Comparison of ENCODE assay signal across 12 mouse cellular contexts in the genomic region with DNA sequence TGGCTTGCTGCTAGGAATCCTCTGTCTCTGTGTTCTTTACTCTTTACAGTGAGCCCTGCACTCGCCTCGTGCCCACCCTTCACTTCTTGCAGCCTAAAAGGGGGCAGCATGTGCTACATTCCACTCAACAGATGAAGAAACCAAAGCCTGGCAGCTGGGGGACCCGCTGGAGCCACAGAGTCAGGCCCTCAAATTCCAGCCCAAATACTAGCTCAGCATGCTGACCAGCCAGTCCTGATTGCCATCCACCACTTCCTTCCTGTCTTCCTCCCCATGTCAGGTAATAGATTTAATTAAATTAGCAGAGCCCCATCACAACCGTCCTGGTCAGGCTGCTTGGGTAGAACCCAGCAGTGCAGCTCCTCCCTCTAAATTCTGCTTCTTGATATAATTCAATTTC. TPM values are rescaled to one million over a fixed set of nuclear protein-coding genes. Genes with fewer than 3 reads are reported as not detected.
DNase-seq lines count a peak whose midpoint lies in the region; ATAC-seq lines count a peak whose summit lies in the region.
"Had no signal": no experiment of that assay in that cellular context is flagged by ENCODE, and none has a peak within 500 bp of the region (broad histone marks: within the 10 kb centered on the region; RNA-seq: fewer than 3 reads in every experiment).

No protein-coding gene starts in this region.

- WGBS in forebrain, embryonic 10.5 days = 16% methylated on average over 4 of the region's 4 CpGs
- 22% methylated on average over 4 of the region's 4 CpGs for WGBS in forebrain, embryonic 13.5 days
- 31% methylated on average over 4 of the region's 4 CpGs for WGBS in kidney, embryonic 15.5 days
- WGBS in embryonic facial prominence, embryonic 14.5 days = 24% methylated on average over 4 of the region's 4 CpGs
- WGBS in midbrain, embryonic 15.5 days = 26% methylated on average over 4 of the region's 4 CpGs

- H3K27ac ChIP-seq in forebrain, embryonic 10.5 days = peak overlapping the region; percentile 99
- no peak overlapping the region for H3K27ac ChIP-seq in forebrain, embryonic 13.5 days
- H3K27ac ChIP-seq in kidney, embryonic 15.5 days = peak overlapping the region; percentile 70
- peak overlapping the region; percentile 10; the same call in 1 of the 2 replicates for H3K27ac ChIP-seq in embryonic facial prominence, embryonic 14.5 days (replicated peaks; ENCODE audit: low read depth, low read length)
- H3K27ac ChIP-seq in midbrain, embryonic 15.5 days = 0 out of 2 replicates have a peak overlapping the region, but pooled peaks have one; percentile 7

- peak overlapping the region; percentile 13; the same call in 1 of the 2 replicates for H3K4me3 ChIP-seq in forebrain, embryonic 10.5 days
- no peak overlapping the region for H3K4me3 ChIP-seq in forebrain, embryonic 13.5 days
- H3K4me3 ChIP-seq in kidney, embryonic 15.5 days (replicated peaks) = no peak overlapping the region
- no peak overlapping the region for H3K4me3 ChIP-seq in embryonic facial prominence, embryonic 14.5 days (ENCODE audit: low read depth, low read length)
- H3K4me3 ChIP-seq in midbrain, embryonic 15.5 days = no peak overlapping the region
- H3K4me3 ChIP-seq: limb, embryonic 15.5 days had no signal

- H3K9ac ChIP-seq in forebrain, embryonic 13.5 days = no peak overlapping the region
- no peak overlapping the region for H3K9ac ChIP-seq in kidney, embryonic 15.5 days
- H3K9ac ChIP-seq in embryonic facial prominence, embryonic 14.5 days (ENCODE audit: low read depth, low read length) = no peak overlapping the region
- H3K9ac ChIP-seq in midbrain, embryonic 15.5 days = no peak overlapping the region
- H3K9ac ChIP-seq: limb, embryonic 15.5 days had no signal

- no peak overlapping the region for H3K4me2 ChIP-seq in forebrain, embryonic 13.5 days
- H3K4me2 ChIP-seq in kidney, embryonic 15.5 days = no peak overlapping the region
- no peak overlapping the region; the same call in 1 of the 2 replicates for H3K4me2 ChIP-seq in embryonic facial prominence, embryonic 14.5 days (ENCODE audit: low read depth, low read length)
- no peak overlapping the region for H3K4me2 ChIP-seq in midbrain, embryonic 15.5 days
- H3K4me2 ChIP-seq: limb, embryonic 15.5 days had no signal

- peaks cover 88% of the 10 kb centered on the region for H3K4me1 ChIP-seq in forebrain, embryonic 10.5 days
- H3K4me1 ChIP-seq in forebrain, embryonic 13.5 days = peaks cover 61% of the 10 kb centered on the region
- peaks cover 71% of the 10 kb centered on the region for H3K4me1 ChIP-seq in kidney, embryonic 15.5 days
- peaks cover 55% of the 10 kb centered on the region for H3K4me1 ChIP-seq in embryonic facial prominence, embryonic 14.5 days (ENCODE audit: control insufficient read depth, insufficient read depth, low read length)
- peaks cover 71% of the 10 kb centered on the region for H3K4me1 ChIP-seq in midbrain, embryonic 15.5 days

- H3K9me3 ChIP-seq in forebrain, embryonic 10.5 days = no peaks in the 10 kb centered on the region
- H3K9me3 ChIP-seq in forebrain, embryonic 13.5 days (replicated peaks) = no peaks in the 10 kb centered on the region
- no peaks in the 10 kb centered on the region for H3K9me3 ChIP-seq in kidney, embryonic 15.5 days (replicated peaks)
- no peaks in the 10 kb centered on the region for H3K9me3 ChIP-seq in embryonic facial prominence, embryonic 14.5 days (ENCODE audit: control insufficient read depth, low read length)
- H3K9me3 ChIP-seq in midbrain, embryonic 15.5 days = no peaks in the 10 kb centered on the region
- H3K9me3 ChIP-seq: limb, embryonic 15.5 days had no signal

- DNase-seq in forebrain, embryonic 10.5 days (ENCODE audit: extremely low spot score, low spot score) = peak; percentile 28
- DNase-seq in kidney, adult 18-20 months = no peak
- DNase-seq in embryonic facial prominence, embryonic 14.5 days (ENCODE audit: low spot score) = no peak
- DNase-seq in layer of hippocampus, postnatal 36 days = no peak
- DNase-seq: cerebellum, adult 11-12 months; right cerebral cortex, adult 18-20 months had no signal

- H3K27me3 ChIP-seq in forebrain, embryonic 10.5 days (ENCODE audit: poor library complexity, severe bottlenecking) = no peaks in the 10 kb centered on the region
- no peaks in the 10 kb centered on the region for H3K27me3 ChIP-seq in forebrain, embryonic 13.5 days
- H3K27me3 ChIP-seq in kidney, embryonic 15.5 days = peaks cover 19% of the 10 kb centered on the region; the same call in 1 of the 2 replicates
- H3K27me3 ChIP-seq in embryonic facial prominence, embryonic 14.5 days (replicated peaks; ENCODE audit: control insufficient read depth, insufficient read depth, low read length) = peaks cover 20% of the 10 kb centered on the region
- H3K27me3 ChIP-seq in midbrain, embryonic 15.5 days (replicated peaks) = no peaks in the 10 kb centered on the region

- 0 out of 2 replicates have a peak, but pooled peaks cover 4% of the 10 kb centered on the region for H3K36me3 ChIP-seq in forebrain, embryonic 10.5 days (replicated peaks)
- H3K36me3 ChIP-seq in forebrain, embryonic 13.5 days (ENCODE audit: poor library complexity, severe bottlenecking) = no peaks in the 10 kb centered on the region
- H3K36me3 ChIP-seq in kidney, embryonic 15.5 days = no peaks in the 10 kb centered on the region
- H3K36me3 ChIP-seq in embryonic facial prominence, embryonic 14.5 days (ENCODE audit: control insufficient read depth, insufficient read depth, low read length) = no peaks in the 10 kb centered on the region
- H3K36me3 ChIP-seq in midbrain, embryonic 15.5 days (replicated peaks) = no peaks in the 10 kb centered on the region
- H3K36me3 ChIP-seq: limb, embryonic 15.5 days had no signal

- no peak for ATAC-seq in forebrain, embryonic 13.5 days
- ATAC-seq in kidney, embryonic 15.5 days (replicated peaks; ENCODE audit: low FRiP score) = no peak
- no peak for ATAC-seq in embryonic facial prominence, embryonic 14.5 days (ENCODE audit: low read depth)
- ATAC-seq in midbrain, embryonic 15.5 days (replicated peaks) = no peak
- no peak for ATAC-seq in erythroblast, adult 5-6 weeks (replicated peaks; ENCODE audit: low FRiP score, poor library complexity, severe bottlenecking)
- ATAC-seq: intestine, embryonic 16.5 days had no signal

RNA-seq across cellular contexts. Expression of a gene that starts 5.1 kb away (rescaled TPM):
- 35.3 and 36.8 TPM in 2 replicates for polyA plus RNA-seq in forebrain, embryonic 10.5 days (2016; fragmentation: Nextera tagmentation; extraction: Ambion mirVana)
- 18.7 and 23.4 TPM in 2 replicates for polyA plus RNA-seq in forebrain, embryonic 13.5 days (2015; fragmentation: Nextera tagmentation; extraction: Ambion mirVana)
- 9.6 and 11.2 TPM in 2 replicates for polyA plus RNA-seq in kidney, embryonic 15.5 days (2015; fragmentation: Nextera tagmentation; extraction: Ambion mirVana)
- polyA plus RNA-seq in embryonic facial prominence, embryonic 14.5 days (2014; fragmentation: Nextera tagmentation; extraction: Ambion mirVana) = 9.5 and 10.6 TPM in 2 replicates
- 31.6 and 35.0 TPM in 2 replicates for polyA plus RNA-seq in midbrain, embryonic 15.5 days (2015; fragmentation: Nextera tagmentation; extraction: Ambion mirVana)
- 10 to 100 TPM; 32.7 to 38.3 TPM for total RNA-seq in layer of hippocampus, postnatal 36 days (2021)
- 0.58 TPM in 1 of 2 replicates, not detected in the other for total RNA-seq in erythroblast, adult 5-6 weeks (2015; ENCODE audit: low replicate concordance)
- total RNA-seq in erythroblast, adult 5-6 weeks (2017; ENCODE audit: low replicate concordance) = 0.09 TPM in 1 of 2 replicates, not detected in the other
